Mouse (Mus musculus) midbrain, embryonic 16.5 days (tissue): ENCODE measurements around the gene Iqce. TPM values are rescaled to one million over a fixed set of nuclear protein-coding genes. Genes with fewer than 3 reads are reported as not detected.

Experiments used
- ATAC-seq: fragments of 200-750 bp; cut with Nextera tagmentation; 2 replicates; pipeline ENCODE4 v1.8.0; 2017; ENCODE audit warnings: moderate TSS enrichment
- H3K27ac ChIP-seq: fragments of 300-500 bp; sonication (generic); 2 replicates; pipeline ENCODE4 v1.5.1; 2014; ENCODE audit warnings: mild to moderate bottlenecking, low read length, mixed read lengths
- H3K27me3 ChIP-seq: fragments of 300-500 bp; sonication (generic); 2 replicates; pipeline ENCODE4 v1.6.1; 2014; ENCODE audit warnings: low read depth, low read length, mixed read lengths; ENCODE audit not compliant: control insufficient read depth, insufficient read depth
- H3K36me3 ChIP-seq: fragments of 300-500 bp; sonication (generic); 2 replicates; pipeline ENCODE4 v1.6.1; 2014; ENCODE audit warnings: mild to moderate bottlenecking, low read length, moderate library complexity, mixed read lengths; ENCODE audit not compliant: control insufficient read depth, insufficient read depth
- H3K4me1 ChIP-seq: fragments of 300-500 bp; sonication (generic); 2 replicates; pipeline ENCODE4 v1.6.1; 2014; ENCODE audit warnings: mild to moderate bottlenecking, low read length, mixed read lengths; ENCODE audit not compliant: control insufficient read depth, insufficient read depth
- H3K4me2 ChIP-seq: fragments of 300-500 bp; sonication (generic); 2 replicates; pipeline ENCODE4 v1.6.1; 2014; ENCODE audit warnings: mild to moderate bottlenecking, low read length, mixed read lengths
- H3K4me3 ChIP-seq: fragments of 300-500 bp; sonication (generic); 2 replicates; pipeline ENCODE4 v1.5.1; 2014; ENCODE audit warnings: low read depth, mild to moderate bottlenecking, low read length, moderate library complexity, mixed read lengths
- H3K9ac ChIP-seq: fragments of 300-500 bp; sonication (generic); 2 replicates; pipeline ENCODE4 v1.6.1; 2014; ENCODE audit warnings: low read depth, low read length, mixed read lengths
- H3K9me3 ChIP-seq: fragments of 300-500 bp; sonication (generic); replicated peaks from 2 replicates; pipeline ENCODE4 v1.6.1; 2014; ENCODE audit warnings: mild to moderate bottlenecking, low read length, mixed read lengths; ENCODE audit not compliant: control insufficient read depth, poor library complexity, severe bottlenecking
- WGBS: fragments of 180-500 bp; shearing (Covaris S2); extraction: QIAGEN DNeasy Blood & Tissue Kit; methylation state at CpG from one replicate; pipeline ENCODE4 v1.1.7; 2014; 5-methylcytosine and 5-hydroxymethylcytosine counted together
- polyA plus RNA-seq: library from polyadenylated mRNA; unstranded; fragments of >200 nt; fragmentation: Nextera tagmentation; extraction: Ambion mirVana; gene quantifications from 2 replicates; pipeline ENCODE4 v1.2.1, GENCODE M21; 2015

Iqce gene
- polyA plus RNA-seq, 1 experiment from 2014 or later = 31.5 TPM

DNA sequence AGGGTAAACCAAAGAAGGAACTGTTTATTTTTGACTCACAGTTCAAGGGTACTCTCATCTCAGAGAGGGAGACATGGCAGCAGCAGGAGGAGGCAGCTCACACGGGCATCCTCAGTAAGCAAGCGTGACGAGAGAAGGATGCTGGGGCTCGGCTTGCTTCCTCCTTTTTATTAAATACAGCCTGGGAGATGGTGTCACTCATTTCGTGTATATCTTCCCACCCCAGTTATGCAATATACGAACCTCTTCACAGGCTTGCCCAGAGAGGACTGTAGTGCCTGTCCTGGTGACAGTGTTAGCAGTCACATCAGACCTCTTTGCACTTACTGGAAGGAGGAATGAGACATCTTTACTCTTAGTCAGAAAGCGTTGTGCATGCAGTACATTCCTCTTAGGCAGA is 18.6 kb upstream of the Iqce start:
- H3K27ac ChIP-seq = no peak overlapping the region
- H3K9me3 ChIP-seq = no peaks in the 10 kb centered on the region
- no peak for ATAC-seq
- peaks cover 35% of the 10 kb centered on the region for H3K36me3 ChIP-seq
- 80% methylated on average over 7 of the region's 7 CpGs for WGBS
- no peak overlapping the region for H3K4me2 ChIP-seq
- no peak overlapping the region for H3K4me3 ChIP-seq
- H3K27me3 ChIP-seq = no peaks in the 10 kb centered on the region
- H3K4me1 ChIP-seq = peaks cover 7% of the 10 kb centered on the region
- H3K9ac ChIP-seq = no peak overlapping the region

DNA sequence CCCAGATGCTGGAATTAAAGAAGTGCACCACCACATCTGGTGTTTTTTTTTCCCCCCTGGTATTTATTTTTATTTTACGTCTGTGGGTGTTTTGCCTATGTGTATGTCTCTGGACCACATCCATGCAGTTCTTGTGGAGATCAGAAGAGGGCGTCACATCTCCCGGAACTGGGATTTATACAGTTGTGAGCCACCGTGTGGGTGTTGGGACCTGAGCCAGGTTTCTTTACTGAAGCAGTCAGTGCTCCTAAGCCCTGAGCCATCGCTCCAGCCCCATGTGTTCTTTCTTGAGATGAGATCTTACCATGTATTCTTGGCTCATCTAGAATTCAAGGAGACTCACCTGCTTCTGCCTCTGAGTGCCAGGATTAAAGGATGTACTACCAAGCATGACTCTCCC is 8.9 kb upstream of the Iqce start:
- H3K4me3 ChIP-seq = no peak overlapping the region
- no peak overlapping the region for H3K27ac ChIP-seq
- no peak overlapping the region for H3K9ac ChIP-seq
- H3K9me3 ChIP-seq = no peaks in the 10 kb centered on the region
- ATAC-seq = no peak
- H3K4me1 ChIP-seq = peaks cover 6% of the 10 kb centered on the region
- H3K4me2 ChIP-seq = no peak overlapping the region
- peaks cover 47% of the 10 kb centered on the region for H3K36me3 ChIP-seq
- H3K27me3 ChIP-seq = no peaks in the 10 kb centered on the region
- WGBS = 80% methylated on average over 5 of the region's 5 CpGs

DNA sequence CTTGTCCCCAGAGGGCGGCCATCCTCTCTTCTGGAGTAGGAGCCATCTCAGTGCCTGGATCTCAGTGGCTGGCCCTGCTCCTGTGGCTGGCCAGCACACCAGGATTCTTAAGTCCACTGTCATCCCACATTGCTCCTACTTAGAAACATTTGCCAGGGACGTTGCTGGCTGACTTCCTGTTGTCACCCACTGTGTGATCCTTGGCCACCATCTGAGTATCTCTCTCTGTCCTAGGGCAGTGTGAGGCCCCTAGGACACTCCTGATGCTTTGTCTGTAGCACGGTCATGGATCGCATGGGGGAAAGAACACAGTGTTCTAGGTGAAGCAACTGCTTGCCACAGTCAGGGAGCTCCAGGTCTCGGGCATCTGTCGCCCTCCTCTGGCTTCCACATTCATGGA is 8.1 kb upstream of the Iqce start:
- 94% methylated on average over 6 of the region's 6 CpGs for WGBS
- Histone ChIP-seq H3K4me3 (no peak overlapping the region), H3K9me3 (no peaks in the 10 kb centered on the region), H3K36me3 (peaks cover 41% of the 10 kb centered on the region), H3K4me1 (peaks cover 14% of the 10 kb centered on the region), H3K27ac (no peak overlapping the region), H3K4me2 (no peak overlapping the region), H3K27me3 (no peaks in the 10 kb centered on the region), H3K9ac (no peak overlapping the region)
- ATAC-seq = no peak

DNA sequence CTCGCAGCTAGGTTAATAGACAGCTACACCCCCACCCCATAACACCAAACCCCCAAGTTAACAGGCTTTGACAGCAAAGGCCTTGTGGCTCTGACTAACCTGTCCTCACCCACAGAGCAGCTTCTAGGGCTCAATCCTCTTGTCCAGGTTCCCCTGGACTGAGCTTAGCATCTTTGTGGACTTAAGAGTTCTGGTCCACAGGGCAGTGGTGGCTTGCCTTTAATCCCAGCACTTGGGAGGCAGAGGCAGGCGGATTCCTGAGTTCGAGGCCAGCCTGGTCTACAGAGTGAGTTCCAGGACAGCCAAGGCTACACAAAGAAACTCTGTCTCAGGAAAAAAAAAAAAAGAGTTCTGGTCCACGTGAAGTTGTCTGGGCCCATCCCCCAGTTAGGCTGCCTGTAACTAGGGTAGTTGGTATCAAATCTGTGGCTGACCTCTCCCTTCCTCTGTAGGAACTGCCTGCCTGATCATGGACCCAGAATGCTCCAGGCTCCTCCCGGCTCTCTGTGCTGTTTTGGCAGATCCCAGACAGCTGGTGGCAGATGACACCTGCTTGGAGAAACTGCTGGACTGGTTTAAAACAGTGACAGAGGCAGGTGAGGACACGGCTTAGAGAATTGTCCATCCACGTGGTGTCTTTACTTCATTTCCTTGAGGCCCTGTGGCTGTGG is 3.5 kb upstream of the Iqce start:
- H3K27me3 ChIP-seq = no peaks in the 10 kb centered on the region
- H3K9ac ChIP-seq = peak overlapping the region; percentile 76
- peak overlapping the region; percentile 90 for H3K4me2 ChIP-seq
- peak overlapping the region; percentile 80 for H3K27ac ChIP-seq
- peaks cover 12% of the 10 kb centered on the region for H3K36me3 ChIP-seq
- ATAC-seq = no peak
- WGBS = 67% methylated on average over 7 of the region's 7 CpGs
- peaks cover 28% of the 10 kb centered on the region for H3K4me1 ChIP-seq
- peak overlapping the region; percentile 72 for H3K4me3 ChIP-seq
- no peaks in the 10 kb centered on the region for H3K9me3 ChIP-seq

DNA sequence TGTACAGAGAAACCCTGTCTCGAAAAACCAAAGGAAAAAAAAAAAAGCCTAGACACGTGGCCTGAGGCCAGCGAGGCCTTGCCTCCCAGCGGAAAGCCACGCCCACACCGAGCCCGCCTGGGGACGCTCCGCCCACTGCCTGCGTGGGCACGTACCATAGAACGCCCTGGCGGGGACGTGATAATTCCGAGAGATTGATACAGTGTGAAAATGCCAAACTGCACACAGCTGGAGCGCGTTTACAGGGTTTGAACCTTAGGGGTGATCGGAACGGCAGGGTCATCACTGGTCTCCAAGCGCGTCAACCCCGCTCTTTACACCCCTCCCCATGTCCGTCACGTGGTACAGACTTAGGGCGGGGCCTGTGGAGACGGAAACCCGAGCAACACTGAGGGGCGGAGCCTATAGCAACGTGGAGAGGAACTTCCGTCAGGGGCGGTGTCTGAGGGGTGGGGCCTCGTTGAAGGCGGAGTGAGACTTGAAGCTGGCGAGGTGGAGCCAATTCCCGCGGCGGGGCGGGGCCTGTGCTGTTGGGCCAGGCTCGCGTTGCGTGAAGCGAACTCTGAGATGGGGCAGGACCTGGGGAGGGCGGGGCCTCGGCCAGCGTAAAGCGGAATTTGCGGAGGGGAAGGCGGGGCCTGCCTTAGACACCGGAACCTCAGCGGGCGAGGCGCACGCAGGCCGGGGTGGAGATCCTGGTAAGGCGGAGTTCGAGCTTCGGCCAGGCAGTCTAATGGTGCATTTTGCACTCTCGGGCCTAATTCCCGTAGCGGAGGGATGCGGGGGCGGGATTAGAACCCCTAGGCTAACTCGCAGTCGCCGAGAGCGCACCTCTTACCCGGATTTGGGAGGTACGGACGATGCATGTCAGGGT is 2.4 kb upstream of the Iqce start, which contains the start of gene Brat1:
Brat1 (plus strand) TSS at position 634 of the 874 bp plus-strand sequence.
- peaks cover 32% of the 10 kb centered on the region for H3K4me1 ChIP-seq
- H3K4me3 ChIP-seq = peak within 1 kb of the TSS; percentile 72
- H3K4me2 ChIP-seq = peak within 1 kb of the TSS; percentile 90
- H3K27me3 ChIP-seq = no peaks in the 10 kb centered on the region
- peaks cover 3% of the 10 kb centered on the region; the same call in 1 of the 2 replicates for H3K36me3 ChIP-seq
- ATAC-seq = peak; percentile 92
- peak within 1 kb of the TSS; percentile 76 for H3K9ac ChIP-seq
- no peaks in the 10 kb centered on the region for H3K9me3 ChIP-seq
- WGBS = under 1% methylated on average over 69 of the region's 69 CpGs
- peak within 1 kb of the TSS; percentile 80 for H3K27ac ChIP-seq

DNA sequence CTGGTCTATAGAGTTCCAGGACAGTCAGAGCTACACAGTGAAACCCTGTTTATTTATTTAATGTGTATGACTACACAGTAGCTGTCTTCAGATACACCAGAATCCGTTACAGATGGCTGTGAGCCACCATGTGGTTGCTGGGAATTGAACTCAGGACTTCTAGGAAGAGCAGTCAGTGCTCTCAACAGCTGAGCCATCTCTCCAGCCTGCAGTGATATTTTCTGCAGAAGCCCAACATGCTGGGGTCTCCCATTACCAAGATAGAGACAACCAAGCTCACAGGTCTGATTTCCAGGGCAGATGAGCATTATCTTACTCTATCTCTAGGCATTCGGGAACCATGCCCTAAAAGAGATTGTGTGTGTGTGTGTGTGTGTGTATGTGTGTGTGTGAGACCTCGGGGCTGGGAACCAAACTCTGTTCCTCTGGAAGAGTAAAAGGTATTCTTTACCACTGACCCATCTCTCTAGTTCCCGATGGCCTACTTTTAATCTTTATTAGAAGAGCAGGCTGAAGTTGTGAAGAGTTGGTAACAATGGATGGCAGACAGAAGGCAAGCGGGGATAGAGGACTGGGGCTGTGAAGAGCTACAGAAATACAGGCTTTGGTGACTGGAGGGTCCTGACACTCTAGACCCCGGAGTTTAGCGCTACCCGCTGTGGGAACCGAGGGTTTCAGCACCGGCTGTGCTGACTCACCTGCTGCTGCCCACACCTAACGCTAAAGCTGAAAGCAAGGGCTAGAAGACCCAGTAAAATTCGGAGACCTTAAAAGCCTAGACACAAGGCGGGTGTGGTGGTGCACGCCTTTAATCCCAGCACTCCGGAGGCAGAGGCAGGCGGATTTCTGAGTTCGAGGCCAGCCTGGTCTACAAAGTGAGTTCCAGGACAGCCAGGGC is 1.6 kb upstream of the Iqce start:
- Histone ChIP-seq H3K4me3 (peak overlapping the region; percentile 72), H3K36me3 (peaks cover 4% of the 10 kb centered on the region; the same call in 1 of the 2 replicates), H3K9ac (peak overlapping the region; percentile 59; the same call in 1 of the 2 replicates), H3K4me2 (peak overlapping the region; percentile 46), H3K4me1 (peaks cover 32% of the 10 kb centered on the region), H3K27ac (peak overlapping the region; percentile 80), H3K27me3 (no peaks in the 10 kb centered on the region), H3K9me3 (no peaks in the 10 kb centered on the region)
- 40% methylated on average over 17 of the region's 17 CpGs for WGBS
- ATAC-seq = 0 out of 2 replicates have a peak, but pooled peaks have one; percentile 0

DNA sequence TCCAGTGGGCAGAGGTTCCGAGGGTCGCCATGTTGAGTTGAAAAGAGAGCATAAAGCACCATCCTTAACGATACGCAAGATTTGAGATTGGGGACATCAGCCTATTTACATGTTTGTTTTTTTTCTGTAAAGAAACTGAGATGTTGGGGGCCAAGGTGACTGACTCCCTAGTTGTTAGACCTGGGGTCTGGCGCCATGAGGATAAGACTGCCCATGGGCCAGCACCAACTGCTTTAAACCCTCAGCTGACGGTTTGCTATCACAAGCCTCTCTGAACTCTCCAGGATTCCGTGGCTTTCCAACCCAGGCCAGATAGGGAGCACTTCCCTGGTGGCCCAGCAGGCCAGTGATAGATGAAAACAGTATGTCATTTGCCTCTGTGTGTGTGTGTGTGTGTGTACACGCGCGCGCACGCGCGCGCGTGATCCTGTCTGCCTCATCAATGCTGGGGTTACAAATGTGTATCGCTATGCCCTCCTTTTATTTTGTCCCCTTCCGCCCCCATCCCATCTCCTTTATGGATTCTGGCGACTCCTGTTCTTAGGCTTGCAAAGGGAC is 519 bp upstream of the Iqce start:
- no peaks in the 10 kb centered on the region for H3K9me3 ChIP-seq
- H3K27me3 ChIP-seq = no peaks in the 10 kb centered on the region
- peaks cover 6% of the 10 kb centered on the region; the same call in 1 of the 2 replicates for H3K36me3 ChIP-seq
- peak overlapping the region; percentile 86 for H3K4me2 ChIP-seq
- 62% methylated on average over 19 of the region's 19 CpGs for WGBS
- no peak for ATAC-seq
- H3K27ac ChIP-seq = peak overlapping the region; percentile 92
- peak overlapping the region; percentile 97 for H3K9ac ChIP-seq
- H3K4me1 ChIP-seq = peaks cover 32% of the 10 kb centered on the region
- peak overlapping the region; percentile 90 for H3K4me3 ChIP-seq

DNA sequence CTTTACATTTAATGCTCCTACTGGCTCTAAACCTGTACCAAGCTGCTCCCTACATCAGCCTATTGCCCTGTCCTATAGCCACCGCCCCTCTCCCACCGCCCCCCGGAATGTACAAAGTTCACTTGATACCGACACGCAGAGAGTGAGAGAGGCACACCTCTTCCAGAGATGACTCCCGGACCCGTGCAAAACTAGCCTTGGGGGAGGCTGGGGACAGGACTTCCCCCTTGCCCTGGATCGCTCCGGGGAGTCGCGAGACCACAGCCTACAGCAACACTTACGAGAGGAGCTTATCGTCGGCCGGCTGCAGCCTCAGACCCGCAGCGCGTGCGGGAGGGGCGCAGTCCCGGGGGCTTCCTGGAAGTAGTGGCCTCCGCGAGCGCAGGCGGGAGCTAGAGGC is 517 bp downstream of the Iqce start:
- Histone ChIP-seq H3K27ac (peak overlapping the region; percentile 92), H3K36me3 (peaks cover 11% of the 10 kb centered on the region), H3K4me1 (peaks cover 30% of the 10 kb centered on the region), H3K27me3 (no peaks in the 10 kb centered on the region), H3K9ac (peak overlapping the region; percentile 97), H3K4me2 (peak overlapping the region; percentile 86), H3K9me3 (no peaks in the 10 kb centered on the region), H3K4me3 (peak overlapping the region; percentile 90)
- WGBS = under 1% methylated on average over 25 of the region's 25 CpGs
- ATAC-seq = peak; percentile 8
